Mouse (Mus musculus): ENCODE measurements at regions not wholly inside any gene's neighbourhood (a gene's known extent, or its start where the extent isn't known, plus 50 kb on each side); places are given as distances from the start of the nearest gene placed in this dataset.

GRCm38 (mm10) chr10:17516068-17516467 is 206.9 kb upstream of the Cited2 start:
- DNase-seq (ENCODE audit: low spot score in 2 of 2), result no peak
- intact Hi-C loops (cut with DNase I), result no loop called here

DNA sequence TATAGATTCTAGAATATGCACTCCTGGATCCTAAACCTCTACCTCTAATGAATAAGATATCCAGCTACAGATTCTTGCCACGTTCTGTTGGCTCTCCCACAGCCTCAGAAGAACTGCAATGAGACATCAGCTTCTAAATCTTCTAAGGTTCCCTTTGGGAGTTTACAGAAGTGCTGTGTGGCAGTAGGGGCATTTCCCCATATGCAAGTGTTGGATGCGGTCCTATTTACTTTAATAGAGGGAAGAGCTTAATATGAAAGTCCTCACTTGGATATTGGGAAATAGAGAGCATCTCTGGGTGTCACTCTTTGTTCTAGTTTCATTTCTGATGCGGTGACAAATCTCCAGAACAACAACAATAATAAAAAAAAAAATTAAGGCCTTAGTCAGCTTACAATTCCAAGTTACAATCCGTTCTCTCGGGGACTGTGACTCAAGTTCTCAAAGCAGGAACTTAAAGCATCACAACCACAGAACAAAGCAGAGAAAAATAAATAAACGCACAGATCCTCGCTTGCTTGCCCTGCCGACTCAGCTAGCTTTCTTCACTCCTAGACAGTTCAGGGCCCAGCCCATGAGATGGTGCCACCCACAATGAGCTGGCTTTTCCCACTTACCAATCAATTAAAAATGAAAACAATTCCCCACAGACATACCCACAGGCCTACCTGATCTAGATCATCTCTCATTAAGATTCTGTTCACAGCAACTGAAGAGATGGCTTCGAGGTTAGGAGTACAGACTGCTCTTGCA is 204.4 kb upstream of the Cited2 start:
- intact Hi-C loops (cut with DNase I), result no loop called here
- no peak for DNase-seq (ENCODE audit: low spot score in 2 of 2)

DNA sequence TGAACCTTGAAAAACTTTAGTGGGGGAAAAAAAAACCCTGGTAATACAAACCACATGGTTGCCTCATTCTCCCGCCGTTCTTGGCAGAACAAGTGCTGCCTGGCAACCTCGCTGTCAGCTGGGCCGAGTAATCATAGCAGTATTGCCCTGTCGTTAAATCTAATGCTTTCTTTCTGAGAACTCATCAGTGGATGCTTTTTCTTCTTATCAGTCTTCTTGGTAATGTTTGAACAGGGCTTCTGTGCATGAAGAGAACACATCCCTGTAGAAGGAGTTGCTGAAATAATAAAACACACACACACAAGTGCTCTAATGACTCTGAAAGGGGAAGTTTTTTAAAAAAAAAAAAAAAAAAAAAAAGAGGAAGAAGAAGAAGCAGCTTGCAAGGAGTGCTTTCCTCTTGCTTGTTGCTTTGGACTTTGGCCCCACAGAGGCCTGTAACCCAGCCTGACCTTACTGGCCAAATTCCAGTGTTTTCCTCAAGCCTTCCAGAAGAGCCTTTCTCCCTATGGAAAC is 200.9 kb upstream of the Cited2 start:
- intact Hi-C loops (cut with DNase I), result no loop called here
- DNase-seq (ENCODE audit: low spot score in 2 of 2), result peak in 1 of 2 experiments; percentile 15

GRCm38 (mm10) chr10:17523558-17524328 is 199.3 kb upstream of the Cited2 start:
- intact Hi-C loops (cut with DNase I), result no loop called here
- DNase-seq (ENCODE audit: low spot score in 2 of 2), result no peak

DNA sequence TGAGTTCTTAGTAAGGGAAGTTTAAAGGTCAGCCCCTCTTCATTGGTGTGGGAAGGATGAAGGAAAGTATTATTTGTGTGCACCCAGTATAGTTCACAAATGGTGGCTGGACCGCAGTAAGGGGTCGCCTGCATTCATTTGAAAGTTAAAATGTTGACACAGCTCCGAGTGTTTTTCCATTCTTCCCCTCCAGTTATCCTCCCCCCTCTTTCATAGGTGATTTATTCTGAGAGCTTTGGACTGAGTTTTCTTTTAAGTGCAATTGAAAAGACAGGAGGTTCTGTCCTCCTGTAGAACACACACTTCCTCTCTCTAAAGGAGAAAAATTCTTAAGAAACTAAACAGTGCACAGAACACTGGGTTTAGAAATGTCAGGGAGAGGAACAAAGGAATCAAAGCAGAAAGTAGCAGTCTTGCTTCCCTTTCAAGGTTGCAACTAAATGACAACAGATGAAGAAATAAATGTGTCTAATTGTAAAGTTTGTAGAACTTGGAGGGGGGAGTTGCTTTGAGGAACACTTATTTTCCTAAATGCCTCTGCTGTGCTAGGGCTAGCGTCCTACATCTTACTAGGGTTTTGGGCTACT is 195.8 kb upstream of the Cited2 start:
- intact Hi-C loops (cut with DNase I), result loop anchor here (5.0 kb wide), 1 partner anchor 195 kb away; the partner anchor contains the start of gene Cited2
- DNase-seq (ENCODE audit: low spot score in 2 of 2), result no peak

DNA sequence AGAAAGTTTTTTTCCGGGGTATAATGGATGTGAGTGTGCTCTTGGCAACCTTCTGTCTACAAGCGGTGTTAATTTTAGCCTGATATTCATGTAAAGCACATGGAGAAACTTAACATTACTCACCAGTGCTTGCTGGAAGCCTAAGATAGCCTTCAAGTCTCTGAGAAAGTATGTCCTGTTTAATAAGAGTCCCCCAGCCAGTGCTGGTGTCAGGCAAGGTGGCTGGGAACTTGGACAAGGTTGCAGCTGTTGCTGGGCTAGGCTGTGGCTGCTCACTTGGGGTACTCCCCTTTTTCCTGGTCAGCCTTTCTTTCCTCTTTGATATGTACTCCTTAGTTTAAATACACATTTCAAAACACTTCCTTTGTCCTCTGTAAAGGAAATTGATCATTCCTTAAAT is 194.9 kb upstream of the Cited2 start:
- DNase-seq (ENCODE audit: low spot score in 2 of 2), result no peak
- intact Hi-C loops (cut with DNase I), result loop anchor here (5.0 kb wide), 1 partner anchor 194 kb away; the partner anchor contains the start of gene Cited2

- no peak for DNase-seq (ENCODE audit: low spot score in 2 of 2)
- intact Hi-C loops (cut with DNase I), result loop anchor here (5.0 kb wide), 1 partner anchor 193 kb away; the partner anchor contains the start of gene Cited2
Measured at GRCm38 (mm10) chr10:17528846-17529245, 194.2 kb upstream of the Cited2 start.

DNA sequence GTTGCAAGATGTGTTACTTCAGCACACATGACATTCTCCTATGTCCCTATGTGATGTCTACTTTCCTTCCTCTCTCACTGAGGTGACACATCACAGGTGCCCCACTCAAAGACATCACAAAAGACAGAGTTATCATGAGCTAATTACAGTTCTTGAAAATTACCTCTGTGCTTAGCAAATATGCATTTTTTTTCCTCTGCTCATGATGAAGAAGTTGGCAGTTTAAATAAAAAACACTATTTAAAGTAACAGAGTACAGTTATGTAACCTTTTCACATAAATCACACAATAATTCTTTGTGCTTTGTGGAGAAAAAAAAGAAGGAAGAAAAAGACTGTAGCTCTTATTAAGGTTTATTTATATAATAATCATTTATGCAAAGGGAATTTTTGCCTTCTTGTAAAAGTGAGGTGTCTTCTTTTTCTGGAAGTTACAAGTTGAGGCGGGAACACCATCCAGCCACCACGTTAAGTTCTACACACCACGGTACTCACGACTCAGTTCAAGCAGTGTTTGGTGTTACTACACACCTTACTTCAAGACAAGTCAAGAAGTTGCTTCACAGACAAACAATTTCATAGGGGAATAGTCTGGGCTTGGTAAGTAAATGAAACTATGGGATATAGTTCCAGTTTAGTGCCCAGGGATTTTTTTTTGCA is 193.0 kb upstream of the Cited2 start:
- no peak for DNase-seq (ENCODE audit: low spot score in 2 of 2)
- intact Hi-C loops (cut with DNase I), result loop anchor here (5.0 kb wide), 1 partner anchor 192 kb away; the partner anchor contains the start of gene Cited2

GRCm38 (mm10) chr10:17531021-17531420 is 192.0 kb upstream of the Cited2 start:
- intact Hi-C loops (cut with DNase I), result no loop called here
- no peak for DNase-seq (ENCODE audit: low spot score in 2 of 2)

DNA sequence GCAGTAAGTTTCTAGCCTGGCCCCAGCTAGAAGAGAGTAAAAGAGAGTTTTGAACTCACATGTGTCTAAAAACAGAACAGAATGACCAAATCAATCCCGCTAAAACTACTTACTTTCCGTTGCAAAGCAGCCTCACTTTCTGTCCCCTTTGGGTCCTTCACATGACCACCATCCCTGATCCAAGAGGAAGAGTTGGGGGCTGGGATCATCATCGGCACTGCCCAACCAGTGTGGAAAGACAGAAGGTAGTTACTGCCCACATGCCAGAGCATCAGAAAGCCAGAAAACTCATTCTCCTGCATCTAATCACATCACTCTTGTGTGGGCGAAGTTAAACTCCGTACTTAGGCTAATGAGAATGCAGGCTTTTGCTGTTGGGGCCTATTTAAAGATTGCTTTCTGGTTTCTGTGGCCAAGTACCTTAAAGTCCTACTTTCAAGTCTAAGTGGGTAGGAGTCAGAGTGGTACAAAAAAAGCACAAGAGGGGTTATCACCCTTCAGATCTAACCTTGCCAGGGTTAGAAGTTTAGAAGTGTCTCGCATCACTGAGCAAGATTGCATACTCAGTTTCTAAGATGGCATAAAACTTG is 184.0 kb upstream of the Cited2 start:
- no peak for DNase-seq (ENCODE audit: low spot score in 2 of 2)
- intact Hi-C loops (cut with DNase I), result no loop called here

- intact Hi-C loops (cut with DNase I), result no loop called here
- no peak for DNase-seq (ENCODE audit: low spot score in 2 of 2)
Measured at GRCm38 (mm10) chr10:17540404-17541375, 182.3 kb upstream of the Cited2 start.

- intact Hi-C loops (cut with DNase I), result no loop called here
- DNase-seq (ENCODE audit: low spot score in 2 of 2), result no peak
Measured at GRCm38 (mm10) chr10:17542104-17542846, 180.7 kb upstream of the Cited2 start.

DNA sequence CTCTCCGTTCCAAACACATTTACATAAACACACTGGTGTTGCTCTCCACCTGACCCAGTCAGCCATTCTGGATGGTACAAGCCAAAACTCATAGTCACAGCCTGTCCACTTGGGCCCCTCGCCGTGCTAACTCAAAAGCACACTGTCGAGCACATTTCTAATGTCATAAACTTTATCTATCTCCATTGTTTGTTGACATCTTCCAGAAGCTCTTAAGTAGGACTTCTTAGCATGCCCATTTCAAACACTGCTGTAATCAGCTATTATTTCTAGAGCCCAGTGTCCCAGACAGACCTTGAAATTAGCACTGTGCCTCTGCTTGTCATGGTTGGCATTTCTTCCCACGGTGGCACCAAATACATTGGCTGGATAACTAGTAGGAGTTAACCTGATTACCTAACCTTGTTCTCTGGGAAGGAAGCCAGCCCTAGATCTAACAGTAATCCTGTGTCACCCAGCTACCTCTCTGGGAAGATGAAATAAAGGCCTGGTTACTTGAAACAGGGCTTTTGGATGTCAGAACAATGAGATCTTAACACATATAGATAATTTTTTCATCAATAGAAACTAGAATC is 180.1 kb upstream of the Cited2 start:
- no peak for DNase-seq (ENCODE audit: low spot score in 2 of 2)
- intact Hi-C loops (cut with DNase I), result no loop called here

DNA sequence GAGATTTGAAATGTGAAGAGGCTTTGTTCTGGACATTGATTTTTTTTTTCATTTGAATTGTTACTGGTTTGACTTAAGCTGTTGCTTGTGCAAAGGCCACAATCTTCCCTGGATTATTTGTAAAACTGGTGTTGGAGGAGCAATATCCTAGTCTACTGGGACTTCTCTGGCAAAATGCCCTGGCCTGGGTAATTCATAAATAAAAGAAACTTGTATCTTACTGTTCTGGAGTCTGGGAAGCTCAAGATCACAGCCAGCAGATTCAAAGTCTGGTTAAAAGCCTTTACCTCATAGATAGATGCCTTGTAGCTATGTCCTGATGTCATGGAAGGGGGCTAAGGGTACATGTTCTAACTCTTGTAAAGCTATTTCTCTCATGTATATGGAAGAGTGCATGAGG is 177.7 kb upstream of the Cited2 start:
- intact Hi-C loops (cut with DNase I), result no loop called here
- no peak for DNase-seq (ENCODE audit: low spot score in 2 of 2)

GRCm38 (mm10) chr10:17547986-17548385 is 175.0 kb upstream of the Cited2 start:
- intact Hi-C loops (cut with DNase I), result no loop called here
- no peak for DNase-seq (ENCODE audit: low spot score in 2 of 2)

GRCm38 (mm10) chr10:17548629-17549580 is 174.1 kb upstream of the Cited2 start:
- intact Hi-C loops (cut with DNase I), result no loop called here
- DNase-seq (ENCODE audit: low spot score in 2 of 2), result no peak
